Mouse (Mus musculus) spleen, postnatal 10 days (tissue): ENCODE data around the gene Stra6l.

Source experiments
- DNase-seq, 2 experiments: peaks; one replicate each; pipeline ENCODE4 v3.0.0; 2021 to 2022; ENCODE audit warnings: low spot score in 2 of 2

Gene Stra6l

GRCm38 (mm10) chr4:45848109-45848824, at the start of gene Stra6l:
TSS of gene Stra6l (plus strand) at chr4:45848664.
- no peak for DNase-seq

- peak; percentile 31 to 76 for DNase-seq
Measured at GRCm38 (mm10) chr4:45798964-45799363, 49.5 kb upstream of the Stra6l start, which contains the start of gene Aldh1b1. TSS of gene Aldh1b1 (plus strand) at chr4:45799022.

GRCm38 (mm10) chr4:45799956-45800537, 48.4 kb upstream of the Stra6l start:
- DNase-seq: no peak

- no peak for DNase-seq
Measured at GRCm38 (mm10) chr4:45802900-45803299, 45.6 kb upstream of the Stra6l start.

GRCm38 (mm10) chr4:45808034-45808433, 40.4 kb upstream of the Stra6l start:
- no peak for DNase-seq

GRCm38 (mm10) chr4:45811250-45811649, 37.2 kb upstream of the Stra6l start:
- DNase-seq: no peak

GRCm38 (mm10) chr4:45815542-45815941, 32.9 kb upstream of the Stra6l start:
- peak in 1 of 2 experiments; percentile 54 for DNase-seq

GRCm38 (mm10) chr4:45818814-45819207, 29.7 kb upstream of the Stra6l start:
- DNase-seq: no peak

- no peak for DNase-seq
Measured at GRCm38 (mm10) chr4:45819208-45819931, 29.1 kb upstream of the Stra6l start.

GRCm38 (mm10) chr4:45820074-45820830, 28.2 kb upstream of the Stra6l start:
- peak; percentile 33 to 75 for DNase-seq

GRCm38 (mm10) chr4:45821995-45822394, 26.5 kb upstream of the Stra6l start:
- DNase-seq: no peak

- DNase-seq: no peak
Measured at GRCm38 (mm10) chr4:45822781-45823575, 25.5 kb upstream of the Stra6l start.

- no peak for DNase-seq
Measured at GRCm38 (mm10) chr4:45824049-45824760, 24.3 kb upstream of the Stra6l start.

- DNase-seq: no peak
Measured at GRCm38 (mm10) chr4:45824761-45825556, 23.5 kb upstream of the Stra6l start.

- no peak for DNase-seq
Measured at GRCm38 (mm10) chr4:45826275-45827040, 22.0 kb upstream of the Stra6l start, which contains the start of gene Igfbpl1. TSS of gene Igfbpl1 (minus strand) at chr4:45826923.

GRCm38 (mm10) chr4:45829907-45830759, 18.3 kb upstream of the Stra6l start:
- no peak for DNase-seq

GRCm38 (mm10) chr4:45831996-45832395, 16.5 kb upstream of the Stra6l start:
- no peak for DNase-seq

GRCm38 (mm10) chr4:45833461-45833860, 15.0 kb upstream of the Stra6l start:
- no peak for DNase-seq
